Mouse (Mus musculus) megakaryocyte, embryonic 14.5 days (primary cell): ENCODE data around the gene Disp3. TPM values are rescaled to one million over a fixed set of nuclear protein-coding genes. Genes with fewer than 3 reads are reported as not detected.

ENCODE experiments used
- H3K27me3 ChIP-seq: replicated peaks from 2 replicates; pipeline ENCODE3; 2012; ENCODE audit warnings: inconsistent platforms
- H3K36me3 ChIP-seq: replicated peaks from 2 replicates; pipeline ENCODE3; 2012; ENCODE audit warnings: low read length, inconsistent platforms, mixed read lengths
- H3K4me1 ChIP-seq: 2 replicates; pipeline ENCODE4 v1.6.1; 2012; ENCODE audit warnings: inconsistent platforms
- H3K4me3 ChIP-seq: replicated peaks from 2 replicates; pipeline ENCODE3; 2012; ENCODE audit warnings: moderate library complexity, mild to moderate bottlenecking, inconsistent platforms
- H3K9me3 ChIP-seq: 2 replicates; pipeline ENCODE4 v1.6.1; 2012; ENCODE audit warnings: inconsistent platforms
- FLI1 ChIP-seq: IDR thresholded peaks from 2 replicates; pipeline ENCODE4 v1.6.1; 2012; ENCODE audit warnings: low read length, inconsistent platforms, mixed read lengths
- GATA1 ChIP-seq: IDR thresholded peaks from 3 replicates; pipeline ENCODE4 v1.6.1; 2012; ENCODE audit warnings: mixed read lengths, low read length, inconsistent platforms, borderline replicate concordance
- polyA plus RNA-seq: library from polyadenylated mRNA; stranded (reverse); fragments of >175 nt; gene quantifications from 2 replicates; pipeline ENCODE4 v1.2.3, GENCODE M21; 2012; ENCODE audit warnings: low replicate concordance; ENCODE audit not compliant: insufficient read depth

The Disp3 gene
- polyA plus RNA-seq, 1 experiment, result 1.0 TPM

GRCm38 (mm10) chr4:148203557-148203956, 84.2 kb downstream of the Disp3 start:
- peaks cover 26% of the 10 kb centered on the region for H3K9me3 ChIP-seq
- TF ChIP-seq FLI1, result no peak
- TF ChIP-seq GATA1, result no peak
- H3K4me3 ChIP-seq, result no peak overlapping the region
- H3K36me3 ChIP-seq, result no peaks in the 10 kb centered on the region
- H3K27me3 ChIP-seq, result peaks cover 19% of the 10 kb centered on the region
- H3K4me1 ChIP-seq, result peaks cover 17% of the 10 kb centered on the region

GRCm38 (mm10) chr4:148198721-148199120, 89.0 kb downstream of the Disp3 start:
- Histone ChIP-seq H3K4me1 (peaks cover 6% of the 10 kb centered on the region; the same call in 1 of the 2 replicates), H3K4me3 (no peak overlapping the region), H3K9me3 (peaks cover 4% of the 10 kb centered on the region), H3K36me3 (no peaks in the 10 kb centered on the region), H3K27me3 (peaks cover 35% of the 10 kb centered on the region)
- TF ChIP-seq FLI1 (no peak), GATA1 (no peak)

GRCm38 (mm10) chr4:148194400-148194799, 93.4 kb downstream of the Disp3 start:
- Histone ChIP-seq H3K4me1 (no peaks in the 10 kb centered on the region; the same call in 1 of the 2 replicates), H3K36me3 (no peaks in the 10 kb centered on the region), H3K4me3 (no peak overlapping the region), H3K9me3 (no peaks in the 10 kb centered on the region), H3K27me3 (peaks cover 49% of the 10 kb centered on the region)
- TF ChIP-seq FLI1, result no peak
- no peak for TF ChIP-seq GATA1

GRCm38 (mm10) chr4:148192707-148193245, 95.0 kb downstream of the Disp3 start:
- TF ChIP-seq GATA1, result no peak
- Histone ChIP-seq H3K4me1 (no peaks in the 10 kb centered on the region; the same call in 1 of the 2 replicates), H3K36me3 (no peaks in the 10 kb centered on the region), H3K27me3 (peaks cover 43% of the 10 kb centered on the region), H3K9me3 (no peaks in the 10 kb centered on the region), H3K4me3 (no peak overlapping the region)

Other genes with a start within 250 kb of the Disp3 start
- 2.4 and 3.5 TPM in 2 replicates for gene Clcn6, start 249.1 kb downstream of the Disp3 start, polyA plus RNA-seq
- 3.5 and 7.0 TPM in 2 replicates for gene Mthfr, start 248.9 kb downstream of the Disp3 start, polyA plus RNA-seq
- 16.5 and 50.7 TPM in 2 replicates for gene Agtrap, start 199.9 kb downstream of the Disp3 start, polyA plus RNA-seq
- gene Mad2l2, start 157.6 kb downstream of the Disp3 start, polyA plus RNA-seq, result 26.0 and 35.6 TPM in 2 replicates
- 4.1 and 4.9 TPM in 2 replicates for gene Draxin, start 157.3 kb downstream of the Disp3 start, polyA plus RNA-seq
- 110 and 123 TPM in 2 replicates for gene Fbxo6, start 135.8 kb downstream of the Disp3 start, polyA plus RNA-seq
- gene Fbxo44, start 127.5 kb downstream of the Disp3 start, polyA plus RNA-seq, result 3.8 and 7.4 TPM in 2 replicates
- 60.5 and 134 TPM in 2 replicates for gene Fbxo2, start 127.3 kb downstream of the Disp3 start, polyA plus RNA-seq
- 3.4 and 4.2 TPM in 2 replicates for gene Ubiad1, start 156.8 kb upstream of the Disp3 start, polyA plus RNA-seq
- 2.0 and 3.8 TPM in 2 replicates for gene Mtor, start 160.6 kb upstream of the Disp3 start, polyA plus RNA-seq
- gene Angptl7, start 212.5 kb upstream of the Disp3 start, polyA plus RNA-seq, result 0.07 TPM in 1 of 2 replicates, not detected in the other